Mouse (Mus musculus) right cerebral cortex, adult 2 months (tissue): ENCODE measurements around the gene Rwdd1.
A peak's percentile ranks its signal among the peaks of the same experiment; 100 is the strongest.
"Not testable (repeated sequence)": the region's sequence is repeated elsewhere in the genome, so short reads cannot be mapped to it uniquely, and the experiment has no call there.

Source experiments
- DNase-seq, 2 experiments: peaks; one replicate each; pipeline ENCODE4 v3.0.0; 2021 to 2022; ENCODE audit warnings: low spot score in 2 of 2

The Rwdd1 gene

DNA sequence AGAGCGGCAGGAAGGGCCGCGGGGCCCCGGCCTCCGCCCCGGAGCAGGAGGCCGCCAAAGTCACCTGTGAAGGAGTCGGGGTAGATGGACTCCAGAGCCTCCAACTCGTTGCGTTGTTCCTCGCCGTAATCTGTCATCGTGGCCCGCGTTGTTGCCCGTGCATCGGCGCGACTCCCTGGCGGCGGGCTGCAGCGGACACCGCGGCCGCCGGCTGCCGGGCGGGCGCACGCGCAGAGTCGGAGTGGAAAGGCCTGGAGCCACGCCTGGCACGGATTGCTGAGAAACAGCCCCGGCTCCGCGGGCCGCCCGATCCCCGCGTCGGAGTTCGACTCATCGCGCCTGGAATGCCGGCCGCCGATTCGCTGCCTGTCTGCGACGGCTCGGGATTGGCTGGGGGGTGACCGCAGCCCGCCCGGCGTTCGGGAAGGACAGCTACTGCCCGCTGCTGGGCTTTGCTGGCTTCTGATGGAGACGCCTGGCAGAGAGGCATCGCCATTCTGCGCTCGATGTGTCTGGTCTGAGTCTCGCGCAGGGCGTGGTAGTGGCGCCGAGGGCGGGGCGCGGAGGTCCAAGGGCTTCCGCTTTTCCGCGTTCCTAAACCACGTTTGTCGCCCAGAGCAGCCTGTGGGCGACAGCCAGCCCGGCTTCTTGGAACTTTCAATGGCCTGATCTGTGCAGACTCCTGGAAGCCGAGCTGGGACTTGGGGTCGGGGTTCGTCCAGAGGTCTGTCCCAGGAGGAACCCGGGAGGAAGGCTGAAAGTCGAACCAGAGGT, at the start of gene Rwdd1:
Rwdd1 (minus strand) TSS at position 323 of the 774 bp plus-strand sequence.
- DNase-seq, result peak; percentile 98

DNA sequence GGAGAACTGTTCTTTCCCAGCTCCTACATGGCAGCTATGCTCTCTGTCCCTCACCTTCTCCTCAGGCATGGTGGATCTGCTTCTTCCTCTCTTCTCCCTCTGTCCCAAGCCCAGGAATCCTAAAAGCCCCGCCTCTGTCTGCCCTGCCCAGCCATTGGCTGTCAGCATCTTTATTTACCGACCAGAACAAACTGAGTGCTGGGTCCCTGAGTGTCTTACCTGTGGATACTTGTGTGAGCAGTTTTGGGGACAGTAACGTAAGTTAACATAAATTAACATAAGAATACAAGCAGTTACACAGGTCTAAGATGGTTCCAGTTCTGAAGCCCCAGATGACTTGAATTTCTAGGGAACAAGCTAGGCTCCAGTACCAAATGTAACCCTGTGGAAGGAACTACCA, 47.2 kb upstream of the Rwdd1 start:
- DNase-seq, result no peak

GRCm38 (mm10) chr10:34053987-34054386, 34.6 kb upstream of the Rwdd1 start:
- no peak for DNase-seq

GRCm38 (mm10) chr10:34044210-34044609, 24.8 kb upstream of the Rwdd1 start, which contains the start of gene Calhm4:
Calhm4 (minus strand) TSS chr10:34044310.
- no peak for DNase-seq

GRCm38 (mm10) chr10:34037401-34037800, 18.0 kb upstream of the Rwdd1 start, which contains the start of gene Trappc3l:
Trappc3l (plus strand) TSS chr10:34037597.
- no peak for DNase-seq

DNA sequence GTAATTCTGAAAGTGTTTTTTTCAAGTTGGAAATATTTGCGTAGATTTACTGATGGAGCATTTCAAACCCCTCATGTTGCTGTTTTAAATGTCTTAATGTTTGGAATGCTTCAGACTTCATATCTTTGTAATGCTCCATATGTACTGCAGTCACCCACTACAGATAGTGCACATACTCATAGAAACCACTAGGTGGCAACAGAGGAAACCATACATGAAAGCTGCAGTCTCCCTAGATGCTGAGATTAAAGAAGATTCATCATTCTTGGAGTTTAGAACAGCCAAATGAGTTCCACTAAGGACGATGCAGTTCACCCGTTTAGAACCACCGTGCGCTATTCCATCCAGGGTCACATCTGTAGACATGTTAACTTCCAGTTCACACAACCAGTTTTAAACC, 17.2 kb upstream of the Rwdd1 start:
- DNase-seq, result no peak

- DNase-seq, result peak; percentile 77
These were observed 14.3 kb upstream of the Rwdd1 start for GRCm38 (mm10) chr10:34033630-34034305.

- no peak for DNase-seq
These were observed 10.9 kb upstream of the Rwdd1 start for GRCm38 (mm10) chr10:34030322-34030721.

- peak; percentile 17 to 23 for DNase-seq
These were observed 600 bp downstream of the Rwdd1 start for GRCm38 (mm10) chr10:34018746-34019301.

DNA sequence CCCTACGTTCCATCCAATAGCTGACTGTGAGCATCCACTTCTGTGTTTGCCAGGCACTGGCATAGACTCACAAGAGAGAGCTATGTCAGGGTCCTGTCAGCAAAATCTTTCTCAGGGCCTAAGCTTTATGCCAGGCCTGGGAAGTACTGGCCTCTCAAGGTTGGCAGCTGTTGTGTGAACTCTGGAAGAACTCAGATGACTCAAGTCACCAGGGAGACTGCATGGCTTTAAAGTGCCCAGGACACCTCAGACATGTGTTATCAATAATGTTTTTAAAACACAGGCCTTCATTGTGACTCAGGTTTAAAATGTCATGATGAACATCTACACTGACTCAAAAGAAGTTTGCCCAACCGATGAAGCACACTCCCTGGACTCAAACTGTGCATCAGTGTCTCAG, 6.2 kb downstream of the Rwdd1 start:
- DNase-seq, result no peak

- DNase-seq, result no peak
These were observed 6.8 kb downstream of the Rwdd1 start for GRCm38 (mm10) chr10:34012581-34012980.

DNA sequence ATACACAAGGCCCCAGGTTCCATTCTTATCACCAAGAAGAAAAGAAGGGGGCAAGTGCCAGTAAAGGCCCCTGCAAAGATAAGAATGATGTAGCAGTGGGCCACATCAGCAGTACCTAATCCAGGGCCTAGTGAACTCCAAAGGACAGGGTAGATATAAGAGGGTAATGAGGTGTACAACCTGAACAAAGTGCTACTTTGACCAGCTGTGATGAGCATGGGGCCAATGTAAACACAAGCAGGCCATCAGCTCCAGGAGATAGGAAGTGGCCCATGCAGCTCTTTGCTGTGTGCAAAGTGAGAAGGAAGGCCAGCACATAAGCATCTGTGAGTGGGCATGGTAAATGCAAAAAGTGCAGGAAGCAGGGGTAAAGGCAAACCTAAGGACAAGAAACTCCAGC, 21.0 kb downstream of the Rwdd1 start:
- DNase-seq, result no peak

GRCm38 (mm10) chr10:33996686-33997085, 22.7 kb downstream of the Rwdd1 start:
- DNase-seq, result not testable (repeated sequence)

DNA sequence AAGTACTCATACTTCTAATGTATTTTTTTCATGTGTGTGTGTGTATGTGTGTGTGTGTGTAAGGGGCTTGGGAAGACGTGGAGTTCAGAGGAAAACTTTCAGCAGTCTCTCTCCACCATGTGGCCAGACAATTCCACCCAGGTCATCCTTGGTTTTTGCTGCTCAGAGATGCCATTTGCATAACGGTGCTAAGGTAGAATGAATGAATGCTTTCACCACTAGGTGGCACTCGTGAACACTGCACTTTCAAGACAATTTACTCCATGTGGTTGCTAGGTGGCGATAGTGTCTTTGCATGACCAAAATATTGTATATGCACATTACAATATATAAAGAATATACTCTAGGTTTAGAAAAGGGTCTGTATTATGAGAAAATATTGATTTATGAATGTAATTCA, 32.7 kb downstream of the Rwdd1 start:
- DNase-seq, result peak; percentile 76 to 81

- no peak for DNase-seq
These were observed 44.5 kb downstream of the Rwdd1 start for GRCm38 (mm10) chr10:33974781-33975494.

DNA sequence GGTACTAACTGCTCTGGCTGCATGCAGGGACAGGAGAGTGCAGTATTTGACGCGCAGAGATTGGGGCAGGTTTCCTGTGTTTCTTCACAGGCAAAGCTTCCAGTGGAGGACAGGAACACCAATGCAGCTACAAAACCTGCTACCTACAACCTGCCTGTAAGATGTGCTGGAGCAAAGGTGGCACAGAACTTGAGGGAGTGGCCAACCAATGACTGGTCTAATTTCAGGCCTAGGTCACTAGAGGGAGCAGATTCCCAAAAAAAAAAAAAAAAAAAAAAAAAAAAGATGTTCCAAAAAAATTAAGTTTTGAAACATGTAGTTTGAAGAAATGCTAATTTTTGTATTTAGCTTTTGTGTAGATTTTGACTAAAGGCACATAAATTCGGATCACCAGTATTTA, 66.9 kb downstream of the Rwdd1 start:
- no peak for DNase-seq

- peak; percentile 88 for DNase-seq
These were observed 68.4 kb downstream of the Rwdd1 start, which contains the start of gene Zup1 for GRCm38 (mm10) chr10:33950803-33951583. Zup1 (minus strand) TSS chr10:33951269.
